Mouse (Mus musculus) heart, adult 11 months (tissue): ENCODE measurements at regions not wholly inside any gene's neighbourhood (a gene's known extent, or its start where the extent isn't known, plus 50 kb on each side); places are given as distances from the start of the nearest gene placed in this dataset.
A peak's percentile ranks its signal among the peaks of the same experiment; 100 is the strongest.

ENCODE experiments used
- DNase-seq: peaks from one replicate; pipeline ENCODE4 v3.0.0; 2022

DNA sequence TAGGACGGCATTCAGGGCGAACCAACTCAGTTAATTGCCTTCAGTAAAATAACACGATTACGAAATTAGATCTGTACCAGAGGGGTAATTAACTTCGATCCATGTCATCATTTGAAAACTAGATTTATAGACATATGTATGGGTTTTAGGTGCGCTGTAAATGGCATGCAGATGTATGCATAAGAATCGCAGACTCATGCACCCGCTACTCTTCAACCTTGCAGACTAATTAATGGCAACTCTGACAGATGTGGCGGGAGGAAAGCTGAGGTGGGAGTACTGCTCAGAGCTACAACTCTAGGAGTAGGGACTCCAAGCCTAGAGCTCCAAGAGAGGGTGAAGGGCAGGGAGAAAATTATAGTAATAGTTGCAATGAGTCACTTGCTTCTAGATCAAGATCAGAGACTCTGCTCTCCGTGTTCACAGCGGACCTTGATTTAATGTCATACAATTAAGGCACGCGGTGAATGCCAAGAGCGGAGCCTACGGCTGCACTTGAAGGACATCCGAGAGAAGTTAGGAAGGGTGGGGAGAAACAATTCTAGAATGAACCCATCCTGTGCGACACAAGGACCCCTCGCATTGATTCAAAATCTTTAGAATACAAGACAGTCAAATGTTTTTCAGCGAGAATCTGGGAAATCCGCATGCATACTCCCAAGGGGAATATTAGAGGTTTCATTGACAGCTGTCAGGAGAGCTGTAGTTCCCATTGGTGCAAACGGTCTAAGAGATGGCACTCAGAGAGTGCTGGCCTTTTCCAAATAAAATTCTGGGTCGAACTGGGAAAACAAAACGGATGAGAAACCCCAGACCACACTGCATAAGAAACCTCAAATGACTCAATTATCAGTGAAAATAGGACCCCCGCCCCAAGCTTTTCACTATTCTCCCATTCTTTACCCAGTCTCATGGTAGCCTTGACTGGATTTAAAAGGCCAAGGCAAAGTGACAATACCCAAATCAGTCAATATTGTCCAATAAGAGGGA, 152.6 kb upstream of the Cypt12 start:
- DNase-seq: no peak

DNA sequence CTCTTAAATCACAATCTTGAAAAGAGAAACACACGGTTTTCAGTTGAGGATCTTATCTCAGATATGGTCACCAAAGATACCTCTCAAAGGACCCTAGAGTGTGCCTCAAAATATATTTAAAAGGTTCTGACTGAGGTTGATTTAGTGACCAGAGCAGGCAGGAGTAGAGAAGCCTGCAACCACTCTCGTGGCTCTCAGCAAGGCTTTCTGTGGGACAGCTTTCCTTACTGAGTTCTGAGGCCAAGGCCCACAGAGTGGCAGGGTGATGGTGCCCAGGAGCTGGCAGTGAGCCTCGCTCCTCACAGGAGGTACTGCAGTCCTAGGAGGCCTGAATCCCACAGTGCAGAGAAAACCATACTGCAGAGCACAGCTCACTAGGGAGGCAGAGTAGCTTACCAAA, 151.4 kb upstream of the Cypt12 start:
- DNase-seq: no peak

- DNase-seq: no peak
Measured at GRCm38 (mm10) chr3:17798399-17798798, 149.8 kb upstream of the Cypt12 start.

- no peak for DNase-seq
Measured at GRCm38 (mm10) chr3:17799120-17799519, 149.1 kb upstream of the Cypt12 start.

- DNase-seq: no peak
Measured at GRCm38 (mm10) chr3:17800810-17801209, 147.4 kb upstream of the Cypt12 start.

DNA sequence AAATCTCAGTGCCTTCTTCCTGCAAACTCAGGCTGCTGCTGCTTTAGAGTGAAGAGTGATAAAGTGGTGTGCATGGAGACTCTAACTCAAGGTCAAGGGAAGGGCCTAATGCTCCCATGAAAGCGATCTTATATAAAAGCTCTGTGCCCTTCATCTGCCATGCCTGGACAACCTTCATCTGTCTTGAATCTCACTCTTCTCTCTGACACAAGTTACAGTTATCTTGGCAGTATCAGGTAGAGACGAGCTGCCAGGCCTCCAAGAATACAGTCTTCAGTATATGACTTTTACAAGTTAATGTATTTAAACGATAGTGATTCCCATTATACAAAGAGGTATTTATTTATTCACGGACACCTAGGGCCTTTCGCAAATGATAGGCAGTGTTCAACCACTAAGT, 146.7 kb upstream of the Cypt12 start:
- DNase-seq: no peak

- DNase-seq: no peak
Measured at GRCm38 (mm10) chr3:17805185-17805584, 143.0 kb upstream of the Cypt12 start.

DNA sequence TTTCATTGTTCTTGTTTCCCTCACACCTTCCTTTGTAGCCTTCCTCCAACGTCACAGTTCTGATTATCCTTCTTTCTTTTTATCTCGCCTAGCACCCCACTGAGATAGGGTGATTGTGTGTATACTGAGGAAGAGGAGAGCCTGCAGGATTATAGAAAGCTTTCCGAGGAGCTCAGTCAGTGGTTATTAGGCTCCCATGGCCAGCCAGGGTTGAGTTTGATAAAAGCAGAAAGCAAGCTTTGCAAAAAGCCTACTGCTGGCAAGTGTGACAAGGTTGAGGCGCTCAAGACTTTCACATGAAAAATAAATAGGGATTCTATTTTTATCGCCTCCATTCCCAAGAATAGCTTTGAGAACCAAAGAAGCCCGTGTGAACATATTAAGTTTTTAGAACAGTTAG, 136.9 kb upstream of the Cypt12 start:
- DNase-seq: peak; percentile 61

DNA sequence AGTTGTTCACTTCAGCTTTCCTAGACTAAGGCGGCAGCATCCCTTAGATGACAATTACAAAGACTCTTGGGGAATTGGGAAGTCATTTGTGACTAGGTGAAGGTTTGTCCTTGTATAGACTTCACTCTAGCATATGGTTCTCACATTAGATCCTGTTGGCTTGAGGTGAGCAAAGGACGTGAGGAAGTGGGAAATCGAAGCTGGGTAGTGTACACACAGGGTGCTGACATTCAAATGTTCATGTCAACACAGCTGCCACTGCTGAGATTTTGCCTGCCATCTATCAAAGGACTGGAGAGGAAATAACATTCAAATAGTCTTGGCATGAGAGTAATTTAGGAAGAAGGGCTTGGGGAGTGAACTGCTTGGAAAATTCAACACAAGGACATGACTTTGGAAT, 124.0 kb upstream of the Cypt12 start:
- no peak for DNase-seq

DNA sequence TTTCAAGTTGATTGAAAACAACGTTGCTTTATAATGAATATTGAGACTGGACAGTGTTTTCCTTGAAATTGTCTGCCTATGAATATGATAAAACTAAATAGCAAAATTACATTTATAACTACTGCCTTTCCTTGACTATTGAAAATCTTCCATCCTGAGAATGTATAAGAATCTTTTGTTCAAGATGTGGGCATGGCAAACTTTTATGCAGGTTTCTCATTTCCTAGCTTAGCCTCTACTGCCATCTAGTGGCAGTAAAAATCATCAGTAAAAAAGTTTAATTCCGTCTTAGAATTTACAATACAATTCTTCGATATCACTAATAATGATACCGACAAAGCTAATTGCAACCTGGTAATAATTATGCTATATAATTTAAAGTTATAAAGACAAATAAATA, 123.5 kb upstream of the Cypt12 start:
- no peak for DNase-seq

DNA sequence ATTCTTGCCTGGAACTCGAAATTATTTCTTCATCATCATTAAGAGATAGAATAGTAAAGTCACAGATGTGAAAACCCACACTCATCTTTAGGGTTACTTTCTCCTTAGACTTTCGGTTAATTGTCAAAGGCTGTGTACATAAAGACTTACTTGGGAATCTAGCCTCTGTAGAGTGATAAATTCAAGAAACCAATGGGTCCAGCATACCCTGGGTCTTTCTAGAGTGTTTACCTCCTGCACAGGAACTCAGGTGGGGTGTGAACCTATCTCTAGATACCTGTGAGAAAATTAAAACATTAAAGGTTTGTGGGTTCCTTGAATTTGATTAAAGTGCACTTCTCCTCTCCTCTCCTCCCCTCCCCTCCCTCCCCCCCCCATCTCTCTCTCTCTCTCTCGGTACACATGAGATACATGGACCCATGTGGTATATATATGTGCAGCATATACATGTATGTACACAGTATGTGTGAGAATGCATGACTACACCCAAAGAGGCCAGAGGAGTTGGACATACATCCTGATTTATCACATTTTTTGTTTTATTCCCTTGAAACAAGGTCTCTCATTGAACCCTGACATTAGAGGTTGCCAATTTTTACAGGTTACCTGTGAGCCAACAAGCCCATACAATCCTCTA, 122.8 kb upstream of the Cypt12 start:
- no peak for DNase-seq

- DNase-seq: no peak
Measured at GRCm38 (mm10) chr3:17834706-17835105, 113.5 kb upstream of the Cypt12 start.

GRCm38 (mm10) chr3:17847609-17848008, 100.6 kb upstream of the Cypt12 start:
- no peak for DNase-seq

- DNase-seq: no peak
Measured at GRCm38 (mm10) chr3:17848181-17848580, 100.0 kb upstream of the Cypt12 start.

- DNase-seq: no peak
Measured at GRCm38 (mm10) chr3:17862367-17862766, 85.8 kb upstream of the Cypt12 start.

DNA sequence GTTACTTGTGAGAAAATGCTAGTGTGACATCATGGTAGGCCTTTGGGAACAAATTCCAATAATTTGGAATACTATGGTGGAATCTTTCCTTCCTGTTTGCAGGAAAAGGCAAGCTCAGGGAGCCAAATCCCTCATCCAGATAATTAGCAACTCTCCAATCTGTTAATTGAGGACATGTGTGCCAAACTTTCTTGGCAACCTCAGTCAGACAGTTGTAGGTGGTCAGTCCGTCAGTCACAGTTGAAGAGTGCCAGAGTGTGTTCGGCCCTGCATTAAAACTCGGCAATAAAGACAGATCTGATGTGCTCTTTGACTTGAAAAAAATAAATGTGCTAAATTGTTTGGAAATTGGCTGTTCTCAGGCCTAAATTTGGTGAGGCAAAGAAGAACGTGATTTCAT, 83.1 kb upstream of the Cypt12 start:
- DNase-seq: no peak

DNA sequence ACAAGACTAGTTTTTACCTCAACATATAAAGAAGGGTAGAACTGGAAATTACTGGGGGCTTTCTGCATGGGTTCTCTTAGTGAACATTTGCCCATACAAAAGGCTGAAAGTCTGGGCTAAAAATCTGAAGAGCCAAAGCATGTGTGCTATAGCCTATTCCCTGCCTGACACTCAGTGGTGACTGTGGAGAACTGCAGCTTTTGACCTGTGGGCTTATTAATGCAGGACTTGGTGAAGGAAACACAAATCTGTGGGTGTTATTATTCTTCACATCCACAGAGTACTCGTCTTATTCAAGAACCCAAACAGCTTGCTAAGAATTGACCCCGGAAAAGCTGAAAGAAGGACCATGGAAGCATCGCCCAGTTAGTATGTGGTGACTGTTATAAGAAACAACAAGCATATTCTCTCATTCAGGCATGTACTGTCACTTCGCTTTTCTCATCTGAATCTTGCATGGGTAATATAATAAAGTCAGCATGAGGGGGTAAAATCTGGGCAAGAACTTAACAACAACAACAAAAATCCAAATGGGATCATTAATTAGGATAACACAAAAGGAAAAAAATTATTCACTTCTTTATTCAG, 77.2 kb upstream of the Cypt12 start:
- no peak for DNase-seq

- no peak for DNase-seq
Measured at GRCm38 (mm10) chr3:17895869-17896268, 52.3 kb upstream of the Cypt12 start.

DNA sequence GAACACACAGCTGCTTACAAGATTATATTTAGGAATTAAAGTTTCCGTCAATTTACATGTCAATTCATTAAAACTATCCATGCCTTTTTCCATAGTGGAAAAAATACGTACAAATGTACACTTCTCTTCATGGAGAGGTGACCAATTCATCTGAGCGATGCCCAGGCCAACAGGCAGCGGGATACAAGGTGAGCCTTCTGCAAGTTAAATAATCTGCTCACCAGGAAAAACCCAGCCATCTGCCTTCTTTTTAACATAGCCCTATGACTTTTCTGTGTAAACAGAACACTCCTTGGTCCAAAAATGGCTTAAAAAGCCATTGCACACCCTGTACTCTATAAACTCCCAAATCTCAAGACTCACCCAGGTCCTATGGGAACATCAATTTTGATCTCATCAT, 51.5 kb upstream of the Cypt12 start:
- DNase-seq: no peak
